Mouse (Mus musculus) embryonic facial prominence, embryonic 12.5 days (tissue): ENCODE data around the gene Hspa12b. TPM values are rescaled to one million over a fixed set of nuclear protein-coding genes. Genes with fewer than 3 reads are reported as not detected.

Experiments
- ATAC-seq: fragments of 200-750 bp; cut with Nextera tagmentation; 2 replicates; pipeline ENCODE4 v1.8.0; 2017; ENCODE audit not compliant: insufficient number of reproducible peaks, insufficient read depth, low FRiP score, low TSS enrichment
- H3K27ac ChIP-seq: fragments of 300-500 bp; sonication (generic); 2 replicates; pipeline ENCODE4 v1.5.1; 2016; ENCODE audit warnings: mild to moderate bottlenecking
- H3K27me3 ChIP-seq: fragments of 300-500 bp; sonication (generic); 2 replicates; pipeline ENCODE4 v1.6.1; 2016; ENCODE audit warnings: mild to moderate bottlenecking, moderate library complexity
- H3K36me3 ChIP-seq: fragments of 300-500 bp; sonication (generic); 2 replicates; pipeline ENCODE4 v1.6.1; 2016; ENCODE audit warnings: mild to moderate bottlenecking
- H3K4me1 ChIP-seq: fragments of 300-500 bp; sonication (generic); 2 replicates; pipeline ENCODE4 v1.6.1; 2016
- H3K4me2 ChIP-seq: fragments of 300-500 bp; sonication (generic); replicated peaks from 2 replicates; pipeline ENCODE4 v1.6.1; 2016; ENCODE audit warnings: mild to moderate bottlenecking, moderate library complexity
- H3K4me3 ChIP-seq: fragments of 300-500 bp; sonication (generic); 2 replicates; pipeline ENCODE4 v1.5.1; 2016; ENCODE audit warnings: mild to moderate bottlenecking
- H3K9ac ChIP-seq: fragments of 300-500 bp; sonication (generic); 2 replicates; pipeline ENCODE4 v1.6.1; 2016; ENCODE audit warnings: mild to moderate bottlenecking, moderate library complexity
- H3K9me3 ChIP-seq: fragments of 300-500 bp; sonication (generic); 2 replicates; pipeline ENCODE4 v1.6.1; 2016; ENCODE audit warnings: mild to moderate bottlenecking, moderate library complexity
- WGBS: fragments of 180-500 bp; shearing (Covaris S2); methylation state at CpG from one replicate; pipeline ENCODE4 v1.1.7; 2016; 5-methylcytosine and 5-hydroxymethylcytosine counted together
- polyA plus RNA-seq: library from polyadenylated mRNA; unstranded; fragments of >200 nt; fragmentation: Nextera tagmentation; extraction: Ambion mirVana; gene quantifications from 2 replicates; pipeline ENCODE4 v1.2.1, GENCODE M21; 2016

Hspa12b gene
- polyA plus RNA-seq, 1 experiment from 2014 or later: 17.7 TPM

DNA sequence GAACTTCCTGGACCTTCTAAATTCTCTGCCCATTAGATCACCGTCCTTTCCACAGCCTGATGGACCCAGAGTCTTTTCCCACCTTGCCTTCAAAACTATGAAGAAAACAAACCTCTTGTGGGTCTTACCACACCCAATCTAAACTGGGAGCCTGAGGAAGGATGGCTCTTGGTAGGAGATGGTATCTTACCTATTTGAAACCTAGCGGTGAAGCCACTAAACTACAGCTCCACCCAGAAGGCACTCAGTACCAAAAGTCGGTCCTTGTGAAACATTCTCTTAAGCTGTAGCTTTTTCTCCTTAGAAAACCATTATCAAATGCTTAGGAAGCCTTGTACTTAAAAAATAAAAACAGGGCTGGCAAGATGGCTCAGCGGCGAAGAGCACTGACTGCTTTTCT is 61.2 kb downstream of the Hspa12b start:
- no peak overlapping the region for H3K4me3 ChIP-seq
- peaks cover 35% of the 10 kb centered on the region for H3K4me1 ChIP-seq
- H3K9me3 ChIP-seq: no peaks in the 10 kb centered on the region
- H3K27ac ChIP-seq: no peak overlapping the region
- no peak for ATAC-seq
- H3K27me3 ChIP-seq: 0 out of 2 replicates have a peak, but pooled peaks cover 4% of the 10 kb centered on the region
- no peak overlapping the region for H3K9ac ChIP-seq
- WGBS: 94% methylated on average over 5 of the region's 5 CpGs
- peak overlapping the region; percentile 83 for H3K4me2 ChIP-seq
- peaks cover 23% of the 10 kb centered on the region for H3K36me3 ChIP-seq

DNA sequence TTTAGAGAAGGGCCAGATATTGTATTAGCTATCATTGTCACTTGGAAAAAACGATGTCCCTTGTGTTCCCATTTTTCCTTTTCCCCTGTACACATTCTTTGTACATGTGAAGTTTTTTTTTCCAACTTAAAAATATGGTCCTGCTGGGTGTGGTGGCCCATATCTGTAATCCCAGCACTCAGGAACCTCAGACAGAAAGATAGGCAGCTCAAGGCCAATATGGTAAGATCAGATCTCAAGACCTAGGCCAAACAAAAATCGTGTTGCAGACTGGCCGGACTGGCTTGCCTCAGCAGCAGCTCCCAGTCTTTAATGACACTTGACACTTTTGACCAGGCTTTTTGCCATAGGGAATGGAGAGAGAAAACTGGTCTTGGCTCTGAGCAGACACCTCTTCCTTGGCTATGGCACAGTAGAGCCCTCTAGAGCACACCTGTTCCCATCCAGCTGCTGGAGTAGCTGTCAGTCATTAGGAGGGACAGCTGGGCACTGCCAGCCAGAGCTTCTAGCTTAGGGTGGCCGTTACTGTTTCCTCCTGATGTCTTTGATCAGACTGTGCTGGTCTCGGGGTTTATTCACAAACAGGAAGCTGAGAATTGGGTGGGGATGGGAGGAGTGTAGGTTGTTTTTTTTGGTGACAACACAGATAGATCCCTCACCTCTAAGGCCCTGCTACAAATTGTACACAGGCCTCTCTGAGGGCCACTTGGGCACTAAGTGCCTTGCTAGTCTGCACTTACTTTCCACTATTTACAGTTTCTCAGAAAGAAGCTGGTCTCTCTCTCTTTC is 62.6 kb downstream of the Hspa12b start:
- ATAC-seq: no peak
- Histone ChIP-seq H3K9me3 (no peaks in the 10 kb centered on the region), H3K9ac (no peak overlapping the region), H3K27me3 (0 out of 2 replicates have a peak, but pooled peaks cover 4% of the 10 kb centered on the region), H3K36me3 (peaks cover 37% of the 10 kb centered on the region), H3K27ac (peak overlapping the region; percentile 69), H3K4me3 (no peak overlapping the region), H3K4me2 (peak overlapping the region; percentile 3; the same call in 1 of the 2 replicates), H3K4me1 (peaks cover 35% of the 10 kb centered on the region)
- WGBS: 46% methylated on average over 5 of the region's 5 CpGs

GRCm38 (mm10) chr2:131190344-131191004 is 63.4 kb downstream of the Hspa12b start:
- Histone ChIP-seq H3K4me1 (peaks cover 35% of the 10 kb centered on the region), H3K9me3 (no peaks in the 10 kb centered on the region), H3K4me3 (no peak overlapping the region), H3K36me3 (peaks cover 44% of the 10 kb centered on the region), H3K4me2 (no peak overlapping the region; the same call in 1 of the 2 replicates), H3K9ac (no peak overlapping the region), H3K27ac (peak overlapping the region; percentile 69), H3K27me3 (0 out of 2 replicates have a peak, but pooled peaks cover 4% of the 10 kb centered on the region)
- WGBS: 27% methylated on average over 10 of the region's 10 CpGs
- peak; percentile 30; the same call in 1 of the 2 replicates for ATAC-seq

GRCm38 (mm10) chr2:131191005-131191390 is 63.9 kb downstream of the Hspa12b start:
- Histone ChIP-seq H3K4me2 (no peak overlapping the region), H3K9ac (no peak overlapping the region), H3K4me1 (peaks cover 35% of the 10 kb centered on the region), H3K27me3 (no peaks in the 10 kb centered on the region), H3K4me3 (no peak overlapping the region), H3K36me3 (peaks cover 46% of the 10 kb centered on the region), H3K9me3 (no peaks in the 10 kb centered on the region), H3K27ac (no peak overlapping the region)
- 67% methylated on average over 7 of the region's 7 CpGs for WGBS
- ATAC-seq: no peak

Other genes starting within 250 kb of the Hspa12b start
- gene 4930402H24Rik, start 220.9 kb upstream of the Hspa12b start, polyA plus RNA-seq: 44.6 and 55.4 TPM in 2 replicates
- 10.1 and 11.0 TPM in 2 replicates for gene Atrn, start 220.8 kb upstream of the Hspa12b start, polyA plus RNA-seq
- gene Gfra4, start 84.2 kb upstream of the Hspa12b start, polyA plus RNA-seq: 25.0 and 26.5 TPM in 2 replicates
- 7.4 and 7.5 TPM in 2 replicates for gene Adam33, start 63.5 kb upstream of the Hspa12b start, polyA plus RNA-seq
- gene Siglec1, start 40.5 kb upstream of the Hspa12b start, polyA plus RNA-seq: 0.08 and 0.11 TPM in 2 replicates
- not detected in 2 replicates for gene Gm11037, start 6.2 kb downstream of the Hspa12b start, polyA plus RNA-seq
- gene 1700037H04Rik, start 32.8 kb downstream of the Hspa12b start, polyA plus RNA-seq: 74.1 and 79.5 TPM in 2 replicates
- gene Cenpb, start 52.8 kb downstream of the Hspa12b start, polyA plus RNA-seq: 12.6 and 14.8 TPM in 2 replicates
- 48.8 and 52.3 TPM in 2 replicates for gene Cdc25b, start 59.7 kb downstream of the Hspa12b start, polyA plus RNA-seq
- 4.9 and 5.2 TPM in 2 replicates for gene Spef1, start 60.0 kb downstream of the Hspa12b start, polyA plus RNA-seq
- gene Ap5s1, start 79.8 kb downstream of the Hspa12b start, polyA plus RNA-seq: 29.7 and 31.5 TPM in 2 replicates
- 16.3 and 18.1 TPM in 2 replicates for gene Mavs, start 106.8 kb downstream of the Hspa12b start, polyA plus RNA-seq
- gene Pank2, start 135.2 kb downstream of the Hspa12b start, polyA plus RNA-seq: 61.8 and 61.9 TPM in 2 replicates
- 11.3 TPM in 2 replicates for gene Rnf24, start 225.6 kb downstream of the Hspa12b start, polyA plus RNA-seq